Mouse (Mus musculus): ENCODE results near the gene Agtpbp1.

Agtpbp1 gene

DNA sequence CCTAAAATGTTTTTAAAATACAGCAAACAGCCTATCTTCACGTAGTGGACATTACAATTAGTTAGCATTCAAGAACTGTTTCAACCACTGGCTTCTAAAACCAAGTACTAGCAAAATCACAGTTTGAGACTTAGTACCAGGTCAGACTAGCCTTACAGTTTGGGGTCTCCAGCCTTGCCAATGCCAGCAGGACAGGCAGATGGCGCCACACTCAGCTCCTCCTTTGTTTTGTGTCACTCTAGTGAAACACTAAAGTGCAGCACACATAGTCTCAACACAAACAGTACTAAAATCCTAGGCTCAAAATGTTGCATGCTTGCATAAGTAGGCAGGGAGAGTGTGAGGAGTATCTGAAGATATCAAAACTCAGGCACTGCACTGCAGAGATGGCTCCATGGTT is 53.8 kb downstream of the Agtpbp1 start:
- no peak for DNase-seq (ENCODE audit: low spot score)

DNA sequence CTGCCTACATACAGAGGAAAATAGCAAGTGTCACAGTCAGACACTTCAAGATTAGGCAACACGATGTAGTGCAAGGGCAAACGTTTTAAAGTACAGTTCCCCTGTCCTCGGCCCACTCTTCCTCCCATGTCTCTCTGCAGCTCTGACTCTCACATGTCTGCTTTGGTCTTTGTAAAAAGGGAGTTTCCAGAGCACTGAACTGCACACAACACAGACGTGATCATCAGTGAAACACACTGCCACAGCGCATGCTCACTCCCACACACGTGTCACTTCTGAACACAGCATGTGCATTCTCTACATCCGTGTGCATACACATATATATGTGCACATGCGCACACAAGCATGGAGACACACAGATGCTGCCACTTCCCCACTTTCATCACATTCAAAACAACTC is 54.5 kb downstream of the Agtpbp1 start:
- DNase-seq (ENCODE audit: low spot score): no peak

DNA sequence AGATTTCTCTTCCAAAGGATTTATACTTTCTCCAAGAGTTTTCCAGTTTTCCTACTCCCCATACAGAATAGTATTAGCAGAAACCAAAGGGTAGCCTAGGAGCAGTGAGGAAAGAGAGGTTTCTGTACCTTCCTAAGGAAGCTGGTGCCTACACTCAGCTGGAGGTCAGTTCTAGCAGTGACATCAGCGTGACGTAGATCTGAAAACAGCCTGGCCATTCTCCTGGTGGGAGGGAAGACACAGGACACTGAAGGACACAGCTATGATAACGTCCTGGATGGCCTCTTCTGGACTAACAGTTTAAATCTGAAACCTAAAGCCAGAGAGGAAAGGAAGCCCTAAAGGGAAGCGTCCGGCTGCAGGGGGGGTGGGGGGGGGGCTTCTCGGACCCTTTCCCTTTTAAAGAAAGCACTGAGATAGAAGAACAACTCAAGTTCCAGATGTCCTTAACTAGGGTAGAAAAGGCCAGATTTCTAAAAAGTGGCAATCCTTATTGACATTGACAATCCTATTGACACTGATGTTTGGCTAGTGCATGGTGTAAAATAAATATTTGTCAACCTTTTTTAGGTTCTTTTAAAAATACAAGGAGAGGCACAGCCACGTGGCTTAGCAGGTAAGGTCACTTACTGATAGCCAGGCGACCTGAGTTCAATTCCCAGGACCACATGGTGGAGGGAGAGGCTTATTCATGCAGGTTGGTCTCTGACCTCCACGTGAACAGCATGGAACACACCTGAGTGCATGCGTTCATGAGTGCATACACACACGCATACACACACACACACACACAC is 63.6 kb downstream of the Agtpbp1 start:
- no peak for DNase-seq (ENCODE audit: low spot score)

DNA sequence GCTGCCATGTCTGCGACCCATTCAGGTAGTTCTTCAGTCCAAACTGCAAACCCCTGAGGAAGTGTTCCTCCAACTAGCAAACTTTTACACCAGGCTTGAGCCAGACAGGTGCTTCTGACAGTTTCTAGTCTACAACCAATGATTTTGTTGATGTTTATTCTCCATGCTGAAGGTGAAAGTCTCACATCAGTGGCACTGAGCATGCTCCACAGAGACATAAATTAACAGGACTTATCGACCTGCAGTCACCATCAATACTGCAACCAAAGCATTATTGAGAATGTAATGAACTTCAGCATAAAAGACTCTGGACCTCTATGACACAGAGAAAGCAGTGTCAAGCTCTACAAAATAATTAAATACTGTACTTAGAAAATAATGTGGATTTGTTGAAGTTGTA is 64.2 kb downstream of the Agtpbp1 start:
- no peak for DNase-seq (ENCODE audit: low spot score)

DNA sequence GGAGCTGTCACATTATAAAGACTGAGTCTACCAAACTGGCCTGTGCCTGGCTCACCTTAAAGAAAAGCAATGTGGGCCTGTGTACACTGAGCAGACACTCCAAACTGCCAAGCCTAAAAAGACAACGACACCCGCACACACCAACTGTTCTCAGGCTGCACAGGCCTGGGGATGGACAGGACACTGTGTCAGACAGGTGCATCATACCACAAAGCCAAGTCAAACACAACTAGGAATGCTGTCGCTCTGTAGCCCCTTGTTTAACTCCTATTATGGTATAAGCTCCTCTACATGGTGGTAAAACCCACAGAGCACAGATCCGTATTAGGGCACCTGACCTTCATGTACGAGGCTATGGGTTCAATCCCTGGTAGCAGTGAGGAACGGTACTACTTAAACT is 65.5 kb downstream of the Agtpbp1 start:
- no peak for DNase-seq (ENCODE audit: low spot score)

DNA sequence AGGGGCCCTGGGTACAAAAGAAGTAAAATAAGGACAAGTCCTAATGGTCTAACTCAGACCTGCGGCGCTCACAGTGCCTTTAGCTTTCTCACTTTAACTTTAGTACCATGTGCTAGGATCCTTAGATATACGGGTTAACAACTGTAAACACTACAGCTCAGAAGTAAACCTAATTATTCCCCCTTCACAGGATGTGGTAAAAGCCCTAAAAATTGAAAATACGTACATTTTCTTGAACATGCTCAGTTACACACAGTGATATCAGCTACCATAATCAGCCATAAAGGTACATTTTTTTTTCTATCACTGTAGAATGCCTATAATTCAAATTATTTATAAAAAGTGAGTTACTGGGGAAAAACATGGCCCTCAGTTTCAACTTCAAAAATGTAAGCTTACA is 67.0 kb downstream of the Agtpbp1 start:
- DNase-seq (ENCODE audit: low spot score): no peak

DNA sequence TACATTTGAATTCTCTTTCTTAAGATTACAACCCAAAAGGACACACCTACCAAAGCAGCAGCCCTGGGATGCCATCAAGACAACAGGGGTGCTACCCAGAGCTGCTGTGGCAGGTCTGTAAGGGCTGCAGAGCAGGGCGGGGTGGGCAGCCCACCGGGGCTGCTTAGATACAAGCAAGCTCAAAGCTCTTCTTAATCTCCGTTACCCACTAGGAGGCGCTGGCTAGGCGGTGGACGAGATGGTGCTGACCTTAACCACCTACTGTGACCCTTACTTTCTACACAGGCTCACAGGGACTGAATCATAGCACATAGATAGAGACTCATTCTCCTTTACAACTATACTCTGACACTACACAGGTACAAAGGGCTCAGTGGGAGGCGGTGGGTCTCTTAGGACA is 70.0 kb downstream of the Agtpbp1 start:
- peak; percentile 39 for DNase-seq (ENCODE audit: low spot score)

DNA sequence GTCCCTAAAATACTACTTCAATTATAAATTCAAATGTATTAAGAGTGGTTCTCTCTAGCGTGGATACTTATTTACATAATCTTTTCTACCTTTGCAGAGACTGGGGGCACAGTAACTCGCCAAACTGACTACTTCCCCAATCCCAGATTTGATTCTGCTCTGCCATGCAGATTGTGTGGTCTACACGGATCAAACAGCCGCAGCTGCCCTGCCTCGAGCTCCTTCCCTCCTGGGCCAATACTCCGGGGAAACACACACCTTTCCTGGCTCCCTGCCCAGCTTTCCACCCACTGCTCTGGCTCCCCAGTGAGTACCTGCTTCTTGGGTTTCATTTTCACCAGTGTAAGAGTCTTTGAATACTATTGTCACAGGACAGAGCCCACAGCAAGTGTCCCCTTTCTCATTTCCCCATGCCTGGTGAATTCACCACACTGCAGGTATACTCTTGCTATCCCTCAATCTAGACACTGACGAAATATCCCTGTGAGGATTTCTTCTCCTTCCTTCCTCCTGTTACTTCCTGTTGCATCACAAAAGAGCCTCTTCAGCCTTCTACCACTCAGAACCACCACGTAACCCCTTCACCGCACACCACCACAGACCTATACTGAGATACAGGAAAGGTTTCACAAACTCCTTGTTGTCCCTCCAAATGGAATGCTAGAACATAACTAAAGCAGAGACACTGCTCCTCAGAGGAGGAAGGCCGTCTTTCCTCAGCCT is 75.2 kb downstream of the Agtpbp1 start:
- no peak for DNase-seq (ENCODE audit: low spot score)

DNA sequence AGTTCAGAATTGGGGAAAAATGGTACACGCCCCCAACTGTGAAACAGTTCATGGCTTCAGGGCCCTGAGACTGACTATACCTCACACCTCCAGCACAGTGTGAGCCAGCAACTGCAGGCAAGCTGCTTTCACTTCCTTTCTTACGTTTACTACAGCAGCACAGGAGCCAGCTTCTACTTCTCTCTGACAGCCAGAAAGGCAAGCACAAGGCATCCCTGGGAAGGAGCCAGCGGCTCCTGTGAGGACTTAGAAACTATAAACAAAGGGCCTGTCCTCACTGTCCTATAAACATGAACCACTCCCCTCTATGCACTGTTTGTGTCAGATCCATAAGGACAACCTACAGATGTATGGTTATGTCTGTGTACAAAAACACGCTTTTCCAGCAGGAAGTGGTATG is 76.4 kb downstream of the Agtpbp1 start:
- no peak for DNase-seq (ENCODE audit: low spot score)

DNA sequence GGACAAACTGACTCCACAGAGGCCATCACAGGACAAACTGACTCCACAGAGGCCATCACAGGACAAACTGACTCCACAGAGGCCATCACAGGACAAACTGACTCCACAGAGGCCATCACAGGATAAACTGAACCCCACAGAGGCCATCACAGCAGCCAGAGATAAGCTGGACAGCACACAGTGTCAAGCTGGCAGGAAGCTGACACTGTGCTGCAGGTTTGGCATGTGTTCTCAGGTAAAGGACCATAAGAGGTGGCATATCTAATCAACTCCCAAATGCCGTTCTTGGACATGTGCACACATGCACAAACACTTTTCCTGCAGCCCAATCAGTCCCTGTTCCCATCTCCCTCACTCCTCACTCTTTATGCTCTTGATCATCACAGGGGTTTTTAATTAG is 78.6 kb downstream of the Agtpbp1 start:
- no peak for DNase-seq (ENCODE audit: low spot score)

DNA sequence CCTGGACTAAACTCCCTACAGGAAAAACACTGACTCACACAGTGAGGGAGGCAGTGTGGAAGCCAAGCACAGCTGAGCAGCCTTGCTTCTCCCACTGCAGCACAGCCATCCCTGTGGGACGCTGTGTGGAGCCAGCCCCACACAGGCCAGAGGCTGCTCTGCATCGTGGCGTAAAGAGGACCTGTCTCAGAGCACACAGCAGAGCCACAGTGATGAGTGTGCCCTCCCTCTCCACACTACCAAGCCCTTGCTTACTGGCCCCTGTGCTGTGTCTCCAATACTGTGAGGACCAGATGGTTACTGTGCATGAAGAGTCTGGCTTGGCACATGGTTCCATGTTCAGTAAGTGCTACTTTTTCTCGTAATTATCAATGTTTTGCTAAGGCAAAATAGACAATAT is 79.2 kb downstream of the Agtpbp1 start:
- no peak for DNase-seq (ENCODE audit: low spot score)

DNA sequence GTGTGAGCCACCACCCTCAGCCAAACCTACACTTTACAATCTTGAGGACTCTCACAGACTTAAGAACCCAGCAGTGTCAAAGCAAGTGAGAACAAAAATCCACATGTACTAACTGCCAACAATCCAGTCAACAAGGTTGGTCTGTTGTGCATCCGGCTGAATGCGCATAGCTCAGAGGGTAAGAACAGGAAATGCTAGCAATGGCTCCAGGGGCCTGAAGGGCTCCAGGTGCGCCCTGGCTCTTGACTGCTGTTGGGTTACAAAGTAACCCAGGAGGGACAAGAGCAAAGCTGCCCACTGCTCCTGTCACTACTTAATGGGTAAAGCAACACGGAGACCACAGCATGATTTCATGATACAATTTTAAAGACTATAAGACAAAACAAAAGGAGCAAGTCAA is 81.4 kb downstream of the Agtpbp1 start:
- no peak for DNase-seq (ENCODE audit: low spot score)

DNA sequence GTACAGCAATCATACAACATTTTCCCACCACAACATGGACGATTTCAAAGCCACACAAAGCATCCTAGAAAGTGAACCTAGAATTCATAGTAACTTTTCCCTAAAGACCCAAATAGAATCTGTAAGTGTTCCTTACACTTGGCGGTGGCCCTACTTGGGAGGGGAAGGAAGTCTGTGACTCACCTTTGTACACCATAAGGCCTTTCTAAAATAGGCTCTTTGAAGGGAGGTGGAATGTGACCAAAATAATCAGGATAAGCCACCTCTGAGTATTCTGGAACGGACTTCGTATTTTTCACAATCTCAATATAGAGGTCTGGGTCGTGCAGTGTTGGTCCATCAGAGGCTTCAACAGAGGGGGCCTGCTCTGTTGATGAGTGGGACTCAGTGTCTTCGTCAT is 85.2 kb downstream of the Agtpbp1 start:
- DNase-seq (ENCODE audit: low spot score): no peak

DNA sequence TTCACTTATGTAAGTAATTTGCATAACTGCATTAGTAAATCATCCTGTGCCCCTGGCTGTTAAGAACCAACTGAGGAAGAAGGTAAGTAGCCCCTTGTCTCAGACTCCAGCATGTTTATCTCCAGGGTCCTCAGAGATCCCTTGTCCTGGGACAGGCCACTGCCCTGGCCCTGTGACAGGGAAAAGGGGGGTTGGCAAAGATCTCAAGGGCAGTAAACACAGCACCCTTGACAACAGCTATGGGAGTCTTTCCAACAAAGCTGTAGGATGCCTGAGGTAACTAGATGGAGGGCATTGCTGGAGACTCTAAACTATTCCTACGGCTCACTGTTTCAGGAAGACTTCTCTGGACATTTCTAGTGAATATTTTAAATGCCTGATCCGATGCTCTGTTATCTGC is 85.7 kb downstream of the Agtpbp1 start:
- no peak for DNase-seq (ENCODE audit: low spot score)

DNA sequence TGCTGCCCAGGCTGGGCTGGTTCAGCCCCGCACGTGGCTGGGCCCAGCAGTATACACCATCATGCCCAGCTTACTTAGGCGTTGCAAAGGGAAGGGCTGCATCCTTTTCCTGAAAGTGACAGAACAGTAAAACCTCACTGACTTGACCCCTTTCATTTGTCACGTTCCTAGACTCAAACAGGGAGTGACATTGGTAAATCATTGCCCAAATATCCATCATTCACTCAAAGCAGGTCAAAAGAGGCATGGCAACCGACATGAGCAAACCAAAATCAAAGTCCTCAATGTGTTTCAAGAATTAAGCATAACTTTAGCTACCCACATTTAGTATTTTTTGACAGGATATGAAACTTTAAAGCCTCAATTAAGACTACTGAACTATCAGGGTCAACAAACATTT is 86.8 kb downstream of the Agtpbp1 start:
- DNase-seq (ENCODE audit: low spot score): no peak

DNA sequence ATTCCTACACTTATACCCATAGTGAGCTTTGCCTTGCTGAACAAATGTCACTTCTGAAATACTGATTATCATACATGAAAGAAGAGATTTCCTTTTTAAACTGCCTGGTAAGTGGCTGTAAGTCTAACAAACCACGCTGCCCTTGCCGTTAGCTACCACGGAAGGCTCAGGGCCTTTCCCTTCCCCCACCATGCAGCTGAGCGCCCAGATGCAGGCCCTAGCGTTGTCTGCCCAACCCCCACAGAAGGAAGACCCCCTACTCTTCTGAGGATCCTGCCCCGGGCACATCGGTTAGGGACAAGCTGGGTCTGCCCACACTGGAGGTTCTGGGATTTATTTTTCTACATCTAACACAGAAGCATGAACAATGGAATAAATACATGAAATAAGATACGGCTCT is 89.2 kb downstream of the Agtpbp1 start:
- DNase-seq (ENCODE audit: low spot score): no peak

DNA sequence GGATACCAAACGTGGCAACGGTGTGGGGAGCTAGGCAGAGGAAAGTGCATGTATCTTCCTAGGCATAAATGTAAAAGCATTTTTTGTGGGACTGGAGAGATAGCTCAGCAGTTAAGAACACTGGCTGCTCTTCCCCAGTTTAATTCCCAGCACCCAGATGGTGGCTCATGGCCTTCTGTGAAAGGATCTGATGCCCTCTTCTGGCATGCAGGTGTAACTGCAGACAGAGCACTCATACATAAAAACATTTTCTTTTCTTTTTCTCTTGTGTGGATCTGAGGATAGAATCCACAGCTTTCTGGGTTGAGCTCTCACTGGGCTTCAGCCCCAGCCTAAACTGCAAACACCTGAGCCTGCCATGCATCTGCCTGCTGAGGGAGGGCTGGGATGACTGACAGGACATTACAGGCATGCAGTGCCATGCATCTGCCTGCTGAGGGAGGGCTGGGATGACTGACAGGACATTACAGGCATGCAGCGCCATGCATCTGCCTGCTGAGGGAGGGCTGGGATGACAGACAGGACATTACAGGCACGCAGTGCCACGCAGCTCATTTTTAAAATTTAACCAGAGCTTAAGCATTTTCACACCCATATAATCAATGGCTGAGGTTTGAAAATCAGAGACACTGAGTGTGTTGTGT is 90.3 kb downstream of the Agtpbp1 start:
- peak; percentile 5 for DNase-seq (ENCODE audit: low spot score)

DNA sequence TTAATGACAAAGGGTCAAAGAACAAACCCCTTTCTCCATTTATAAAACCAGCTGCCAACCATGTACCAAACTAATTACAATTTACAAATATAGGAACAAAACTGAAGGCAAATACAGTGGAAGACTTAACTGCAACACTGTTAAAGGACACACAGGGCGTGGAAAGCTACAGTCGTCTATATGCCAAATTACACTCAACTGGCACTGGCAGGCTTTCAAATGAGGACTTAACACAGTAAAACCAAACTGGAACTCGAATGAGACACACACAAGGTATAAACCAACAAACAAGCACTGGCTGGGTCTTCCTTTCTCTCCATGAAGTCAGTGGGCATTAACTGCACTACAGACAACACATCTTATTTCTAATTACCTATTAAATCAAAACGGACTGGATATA is 94.3 kb downstream of the Agtpbp1 start:
- DNase-seq (ENCODE audit: low spot score): no peak

DNA sequence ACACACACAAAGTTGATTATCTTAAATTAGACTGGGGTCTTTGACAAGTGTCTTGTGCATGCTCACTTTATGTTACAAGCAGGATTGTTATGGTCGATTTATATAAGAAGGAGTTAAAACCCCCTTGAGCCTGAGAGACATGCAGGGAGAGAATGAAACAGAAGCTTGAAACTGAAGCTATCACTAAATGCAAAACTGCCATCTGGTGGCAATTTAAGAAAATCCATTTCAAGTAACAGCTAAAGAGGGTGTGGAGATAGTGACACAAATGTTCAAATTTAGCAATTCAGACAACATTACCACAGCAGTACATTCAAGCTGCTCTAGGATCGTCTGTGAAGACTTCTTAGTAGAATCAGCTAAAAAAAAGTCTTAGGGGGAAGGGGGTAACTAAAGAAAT is 95.9 kb downstream of the Agtpbp1 start:
- DNase-seq (ENCODE audit: low spot score): no peak

DNA sequence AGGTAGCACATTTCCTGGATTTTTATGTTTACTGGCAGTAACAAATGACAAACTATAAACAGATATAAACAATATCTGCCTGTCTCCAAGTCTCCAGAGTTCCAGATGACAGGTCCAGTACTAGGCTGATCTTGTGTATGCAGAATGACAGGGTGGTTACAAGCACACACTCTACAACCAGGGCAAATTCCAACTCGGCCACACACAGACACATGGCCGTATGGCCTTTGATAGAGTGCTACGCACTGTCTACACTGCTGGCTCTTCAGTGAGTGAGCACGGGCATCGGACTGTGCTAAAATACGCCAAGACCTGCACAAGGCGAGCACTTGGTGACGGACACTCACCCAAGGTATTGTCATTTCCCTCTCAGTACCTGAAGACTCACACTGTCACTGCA is 97.7 kb downstream of the Agtpbp1 start:
- DNase-seq (ENCODE audit: low spot score): no peak

DNA sequence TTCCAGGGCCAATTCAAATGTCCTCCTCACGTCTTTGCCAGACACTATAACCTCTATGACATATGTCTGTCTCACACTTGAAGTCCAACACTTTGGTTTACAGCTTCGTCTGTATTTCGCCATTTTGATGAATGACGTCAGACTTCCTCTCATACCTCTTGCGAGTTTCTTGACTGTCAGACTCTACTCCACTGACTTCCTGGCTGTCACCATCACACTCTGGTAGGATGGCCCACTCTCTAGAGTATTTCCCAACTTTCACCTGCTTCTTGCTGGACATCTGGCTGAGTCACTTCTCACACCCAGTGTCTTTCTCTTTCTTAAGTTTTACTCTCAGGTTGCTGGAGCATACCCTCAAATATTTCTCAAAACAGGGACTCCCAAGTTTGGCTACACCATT is 98.8 kb downstream of the Agtpbp1 start:
- DNase-seq (ENCODE audit: low spot score): no peak

DNA sequence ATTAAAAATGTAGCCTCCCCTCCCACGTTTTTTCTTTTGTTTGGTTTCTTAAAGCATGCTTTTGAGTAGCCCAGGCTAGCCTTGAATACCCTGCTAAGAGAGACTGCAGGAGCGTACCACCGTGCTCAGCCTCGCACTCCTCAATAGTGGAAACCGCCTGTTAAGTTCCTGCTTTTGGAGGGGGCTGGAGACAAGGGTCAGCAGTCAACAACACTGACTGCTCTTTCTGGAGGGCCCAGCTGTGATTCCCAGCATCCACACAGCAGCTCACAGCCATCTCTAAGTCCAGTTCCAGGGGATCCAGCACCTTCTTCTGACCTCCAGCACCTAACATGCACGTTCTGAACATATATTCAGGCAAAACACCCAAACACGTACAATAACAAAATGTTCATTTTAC is 99.6 kb downstream of the Agtpbp1 start:
- no peak for DNase-seq (ENCODE audit: low spot score)

DNA sequence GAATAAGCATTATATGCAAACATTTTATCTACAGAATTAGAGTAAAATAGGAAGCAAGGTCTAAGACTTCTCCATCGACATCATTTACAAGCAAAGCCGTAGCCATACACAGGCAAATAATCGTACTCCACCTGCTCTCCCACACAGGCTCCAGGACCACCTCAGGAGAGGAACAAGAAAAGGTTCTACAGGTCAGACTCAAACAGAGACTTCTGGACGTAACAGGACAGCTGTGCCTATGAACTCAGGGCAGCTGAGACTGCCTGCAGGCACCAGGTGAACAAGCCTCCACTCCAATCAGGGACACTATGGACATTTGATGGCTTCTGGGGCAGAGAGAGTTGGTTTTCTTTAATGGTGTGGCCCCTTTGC is 103.6 kb downstream of the Agtpbp1 start:
- DNase-seq (ENCODE audit: low spot score): no peak
